Mouse (Mus musculus) liver, adult 2 months (tissue): ENCODE measurements at regions not wholly inside any gene's neighbourhood (a gene's known extent, or its start where the extent isn't known, plus 50 kb on each side); places are given as distances from the start of the nearest gene placed in this dataset.

Experiments
- DNase-seq: peaks from one replicate; pipeline ENCODE4 v3.0.0-alpha.2; 2011; ENCODE audit warnings: low read depth, low spot score; ENCODE audit errors: extremely low read depth
- H3K27ac ChIP-seq: fragments of 200-500 bp; replicated peaks from 2 replicates; pipeline ENCODE4 v1.5.1; 2012; ENCODE audit warnings: low read depth, mild to moderate bottlenecking, control low read depth, inconsistent platforms, low read length; ENCODE audit not compliant: insufficient read depth
- H3K27me3 ChIP-seq: fragments of 200-500 bp; 2 replicates; pipeline ENCODE4 v1.6.1; 2012; ENCODE audit warnings: mild to moderate bottlenecking, moderate library complexity, low read length, inconsistent platforms; ENCODE audit not compliant: control insufficient read depth, insufficient read depth
- H3K36me3 ChIP-seq: fragments of 200-500 bp; 2 replicates; pipeline ENCODE4 v1.6.1; 2012; ENCODE audit warnings: low read length, inconsistent platforms; ENCODE audit not compliant: control insufficient read depth, insufficient read depth
- H3K4me1 ChIP-seq: fragments of 200-500 bp; 2 replicates; pipeline ENCODE4 v1.6.1; 2011; ENCODE audit warnings: low read length; ENCODE audit not compliant: control insufficient read depth, insufficient read depth
- H3K4me3 ChIP-seq: fragments of 200-500 bp; 2 replicates; pipeline ENCODE4 v1.5.1; 2011; ENCODE audit warnings: low read depth, mild to moderate bottlenecking, control low read depth, low read length, moderate library complexity; ENCODE audit not compliant: insufficient read depth
- H3K79me2 ChIP-seq: fragments of 200-500 bp; 2 replicates; pipeline ENCODE4 v1.6.1; 2012; ENCODE audit warnings: inconsistent platforms, mild to moderate bottlenecking, low read length, moderate library complexity; ENCODE audit not compliant: control insufficient read depth, insufficient read depth
- H3K9ac ChIP-seq: fragments of 200-500 bp; 2 replicates; pipeline ENCODE4 v1.6.1; 2012; ENCODE audit warnings: low read depth, mild to moderate bottlenecking, control low read depth, inconsistent platforms, low read length
- CTCF ChIP-seq: fragments of 200-500 bp; IDR thresholded peaks from 2 replicates; pipeline ENCODE4 v1.5.1; 2011; ENCODE audit warnings: low read depth, low read length, control low read depth
- POLR2A ChIP-seq: fragments of 200-500 bp; IDR thresholded peaks from 2 replicates; pipeline ENCODE4 v1.6.1; 2011; ENCODE audit warnings: low read length, control low read depth; ENCODE audit not compliant: insufficient read depth; ENCODE audit errors: extremely low read depth
- WGBS: fragments of 180-500 bp; shearing (Covaris S2); methylation state at CpG from one replicate; pipeline ENCODE4 v1.1.7; 2018; 5-methylcytosine and 5-hydroxymethylcytosine counted together

DNA sequence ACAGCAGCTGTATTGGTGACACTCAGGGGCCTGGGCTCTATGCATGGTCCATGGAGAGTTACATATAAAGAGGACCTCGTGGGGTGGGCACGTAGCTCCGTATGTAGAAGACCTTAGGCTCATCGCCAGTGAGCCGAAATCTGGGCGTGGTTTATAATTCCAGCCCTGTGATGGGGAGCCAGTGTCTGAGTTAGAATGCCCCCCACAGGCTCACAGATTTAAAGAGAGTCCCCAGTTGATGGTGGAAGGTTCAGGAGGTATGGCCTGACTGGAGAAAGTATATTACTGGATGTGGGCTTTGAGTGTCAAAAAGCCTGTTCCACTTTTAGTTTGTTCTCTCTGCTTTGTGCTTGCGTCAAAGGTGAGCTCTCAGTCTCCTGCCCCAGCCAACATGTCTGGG, 54.8 kb downstream of the 1700122O11Rik start:
- no peak overlapping the region for H3K9ac ChIP-seq
- H3K27me3 ChIP-seq, result no peaks in the 10 kb centered on the region
- H3K4me1 ChIP-seq, result peaks cover 2% of the 10 kb centered on the region; the same call in 1 of the 2 replicates
- no peak overlapping the region for H3K4me3 ChIP-seq
- H3K79me2 ChIP-seq, result no peaks in the 10 kb centered on the region
- DNase-seq, result no peak
- H3K27ac ChIP-seq, result no peak overlapping the region
- TF ChIP-seq POLR2A (no peak), CTCF (no peak)
- WGBS, result 91% methylated on average over 7 of the region's 7 CpGs
- no peaks in the 10 kb centered on the region for H3K36me3 ChIP-seq

DNA sequence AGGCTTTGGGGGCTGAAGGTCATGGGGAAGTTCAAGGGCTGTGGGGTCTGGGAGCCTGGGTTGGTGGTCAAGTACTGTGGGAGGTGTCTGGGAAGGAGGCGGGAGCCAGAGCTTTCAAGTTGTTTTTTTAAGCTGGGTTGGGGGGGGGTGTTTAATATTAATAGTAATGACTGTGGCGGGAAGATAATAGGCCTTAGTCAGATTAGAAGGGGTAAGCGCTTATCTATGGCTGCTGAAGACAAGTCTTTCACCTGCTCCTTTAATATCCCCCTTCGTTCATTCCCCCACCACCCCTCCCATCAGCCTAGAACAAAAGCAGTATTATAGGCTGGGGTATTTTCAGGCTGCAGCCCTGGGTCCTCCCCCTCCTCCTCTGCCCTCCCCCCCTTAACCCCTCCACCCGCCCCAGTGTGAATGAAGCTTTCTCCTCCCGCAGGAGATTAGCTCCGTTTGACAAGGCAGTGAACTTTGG, 56.5 kb downstream of the 1700122O11Rik start:
- WGBS, result 89% methylated on average over 7 of the region's 7 CpGs
- no peak for TF ChIP-seq CTCF
- TF ChIP-seq POLR2A, result no peak
- no peaks in the 10 kb centered on the region for H3K4me1 ChIP-seq
- no peak overlapping the region for H3K27ac ChIP-seq
- H3K79me2 ChIP-seq, result no peaks in the 10 kb centered on the region
- no peak overlapping the region for H3K9ac ChIP-seq
- no peaks in the 10 kb centered on the region for H3K27me3 ChIP-seq
- no peak for DNase-seq
- no peak overlapping the region for H3K4me3 ChIP-seq
- H3K36me3 ChIP-seq, result no peaks in the 10 kb centered on the region

DNA sequence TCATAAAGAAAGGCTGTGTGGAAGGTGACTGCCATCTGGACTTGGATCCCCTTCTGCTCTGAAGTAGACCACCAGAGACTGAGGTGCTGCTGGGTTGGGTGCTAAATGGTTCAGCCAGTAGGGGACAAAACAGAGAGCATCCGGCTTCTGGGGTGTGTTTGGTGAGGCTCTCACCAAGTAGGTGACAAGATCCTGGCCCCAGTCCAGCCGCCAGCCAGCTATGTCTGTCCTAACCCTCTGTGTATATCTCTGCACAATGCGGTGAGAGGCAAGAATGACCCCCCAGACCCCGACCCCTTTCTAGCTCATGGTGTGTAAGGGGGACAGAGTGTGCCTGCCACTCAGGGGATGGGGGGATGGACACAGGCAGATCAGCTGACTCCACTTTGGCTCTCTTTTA, 54.8 kb upstream of the Foxp4 start:
- no peaks in the 10 kb centered on the region for H3K36me3 ChIP-seq
- H3K27ac ChIP-seq, result no peak overlapping the region
- DNase-seq, result no peak
- H3K4me1 ChIP-seq, result peaks cover 10% of the 10 kb centered on the region
- H3K27me3 ChIP-seq, result no peaks in the 10 kb centered on the region
- TF ChIP-seq POLR2A (no peak), CTCF (no peak)
- WGBS, result 80% methylated on average over 4 of the region's 4 CpGs
- no peaks in the 10 kb centered on the region for H3K79me2 ChIP-seq
- no peak overlapping the region for H3K9ac ChIP-seq
- no peak overlapping the region for H3K4me3 ChIP-seq

DNA sequence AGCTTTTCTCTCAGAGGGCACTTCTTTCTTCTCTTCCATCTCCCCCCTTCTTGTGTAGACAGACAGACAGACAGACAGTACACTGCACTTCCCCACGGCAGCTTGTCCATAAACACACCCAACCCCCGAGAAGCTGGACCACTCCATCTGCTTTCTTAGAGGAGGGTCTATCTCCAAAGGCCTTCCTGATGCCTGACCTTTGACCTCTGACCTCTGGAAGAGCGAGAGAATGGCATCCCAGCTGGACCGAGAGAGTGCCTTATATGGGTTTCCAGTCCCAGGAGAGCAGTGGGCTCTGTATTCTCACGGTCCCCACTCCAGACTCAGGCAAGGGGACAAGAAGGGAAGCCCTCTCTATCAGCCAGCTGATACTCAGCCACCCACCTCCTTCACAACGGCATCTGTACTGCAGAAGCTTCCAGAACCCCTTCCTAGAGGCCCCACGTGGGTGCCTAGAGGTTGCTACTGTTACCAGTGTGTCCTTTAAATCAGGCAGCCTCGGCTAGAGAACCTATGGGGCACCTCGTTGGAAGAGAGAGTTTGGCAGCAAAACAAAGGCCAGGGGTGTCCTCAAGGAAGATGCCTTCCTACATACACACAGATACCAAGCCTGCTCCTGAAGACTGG, 54.1 kb upstream of the Foxp4 start:
- no peak overlapping the region for H3K4me3 ChIP-seq
- no peak overlapping the region for H3K9ac ChIP-seq
- no peak overlapping the region for H3K27ac ChIP-seq
- no peak for DNase-seq
- peaks cover 12% of the 10 kb centered on the region for H3K4me1 ChIP-seq
- no peaks in the 10 kb centered on the region for H3K36me3 ChIP-seq
- no peaks in the 10 kb centered on the region for H3K27me3 ChIP-seq
- TF ChIP-seq POLR2A (no peak), CTCF (no peak)
- 55% methylated on average over 9 of the region's 9 CpGs for WGBS
- H3K79me2 ChIP-seq, result no peaks in the 10 kb centered on the region

DNA sequence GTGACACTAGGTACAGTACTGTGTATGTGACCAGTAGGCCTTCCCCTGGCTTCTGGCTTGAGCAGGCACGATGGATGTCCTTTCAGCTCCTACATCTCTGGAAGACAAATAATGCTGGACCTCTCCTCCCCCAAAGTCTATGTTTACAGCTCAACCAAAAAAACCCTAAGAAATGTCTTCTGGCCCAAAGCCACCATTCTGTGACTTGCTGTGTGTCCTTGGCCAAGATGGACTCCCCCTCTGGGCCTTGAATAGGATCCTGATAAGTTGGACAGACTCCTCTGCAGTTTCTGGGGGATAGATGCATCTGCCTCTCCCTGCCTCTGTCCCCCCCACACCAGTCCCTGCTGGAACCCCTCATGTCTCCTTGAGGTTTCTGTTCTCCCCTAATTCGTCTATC, 53.6 kb upstream of the Foxp4 start:
- TF ChIP-seq CTCF (no peak), POLR2A (no peak)
- Histone ChIP-seq H3K4me1 (peaks cover 13% of the 10 kb centered on the region), H3K27ac (no peak overlapping the region), H3K79me2 (no peaks in the 10 kb centered on the region), H3K36me3 (no peaks in the 10 kb centered on the region), H3K9ac (no peak overlapping the region), H3K4me3 (no peak overlapping the region), H3K27me3 (no peaks in the 10 kb centered on the region)
- DNase-seq, result no peak
- WGBS, result 86% methylated on average over 2 of the region's 2 CpGs

DNA sequence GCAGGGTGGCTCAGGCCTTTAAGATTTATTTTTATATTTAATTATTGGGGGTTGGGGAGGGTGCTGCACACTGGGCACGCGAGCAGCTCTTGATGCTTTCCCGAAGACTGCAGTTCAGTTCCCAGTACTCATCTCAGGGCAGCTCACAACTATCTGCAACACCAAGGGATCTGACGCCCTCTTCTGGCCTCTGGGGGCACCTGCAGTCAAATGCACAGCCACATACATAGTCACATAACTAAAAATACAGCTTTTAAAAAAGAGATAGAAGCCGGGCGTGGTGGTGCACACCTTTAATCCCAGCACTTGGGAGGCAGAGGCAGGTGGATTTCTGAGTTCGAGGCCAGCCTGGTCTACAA, 52.5 kb upstream of the Foxp4 start:
- Histone ChIP-seq H3K4me1 (peaks cover 13% of the 10 kb centered on the region), H3K9ac (no peak overlapping the region), H3K27ac (no peak overlapping the region), H3K27me3 (no peaks in the 10 kb centered on the region), H3K36me3 (no peaks in the 10 kb centered on the region), H3K79me2 (no peaks in the 10 kb centered on the region), H3K4me3 (no peak overlapping the region)
- WGBS, result 95% methylated on average over 7 of the region's 7 CpGs
- peak; percentile 48 for TF ChIP-seq CTCF
- TF ChIP-seq POLR2A, result no peak
- DNase-seq, result no peak
